Mouse (Mus musculus) kidney, embryonic 16.5 days (tissue): ENCODE results near the gene H2-Q6. TPM values are rescaled to one million over a fixed set of nuclear protein-coding genes. Genes with fewer than 3 reads are reported as not detected.
A peak's percentile ranks its signal among the peaks of the same experiment; 100 is the strongest.
"Not testable (repeated sequence)": the region's sequence is repeated elsewhere in the genome, so short reads cannot be mapped to it uniquely, and the experiment has no call there.

Experiments
- ATAC-seq: fragments of 200-750 bp; cut with Nextera tagmentation; 2 replicates; pipeline ENCODE4 v1.8.0; 2017; ENCODE audit warnings: moderate TSS enrichment; ENCODE audit not compliant: low FRiP score, low TSS enrichment
- H3K27ac ChIP-seq: fragments of 300-500 bp; sonication (generic); 2 replicates; pipeline ENCODE4 v1.5.1; 2014; ENCODE audit warnings: low read length
- H3K27me3 ChIP-seq: fragments of 300-500 bp; sonication (generic); 2 replicates; pipeline ENCODE4 v1.6.1; 2014; ENCODE audit warnings: low read length, control low read depth, mixed read lengths; ENCODE audit not compliant: insufficient read depth
- H3K36me3 ChIP-seq: fragments of 300-500 bp; sonication (generic); 2 replicates; pipeline ENCODE4 v1.6.1; 2014; ENCODE audit warnings: low read length, control low read depth, mixed read lengths; ENCODE audit not compliant: insufficient read depth
- H3K4me1 ChIP-seq: fragments of 300-500 bp; sonication (generic); 2 replicates; pipeline ENCODE4 v1.6.1; 2014; ENCODE audit warnings: low read length, control low read depth, mixed read lengths; ENCODE audit not compliant: insufficient read depth
- H3K4me2 ChIP-seq: fragments of 300-500 bp; sonication (generic); replicated peaks from 2 replicates; pipeline ENCODE4 v1.6.1; 2014; ENCODE audit warnings: low read depth, low read length
- H3K4me3 ChIP-seq: fragments of 300-500 bp; sonication (generic); 2 replicates; pipeline ENCODE4 v1.5.1; 2014; ENCODE audit warnings: mild to moderate bottlenecking, low read length
- H3K9ac ChIP-seq: fragments of 300-500 bp; sonication (generic); replicated peaks from 2 replicates; pipeline ENCODE4 v1.6.1; 2014; ENCODE audit warnings: low read length
- H3K9me3 ChIP-seq: fragments of 300-500 bp; sonication (generic); 2 replicates; pipeline ENCODE4 v1.6.1; 2016; ENCODE audit warnings: low read length, control low read depth
- WGBS: fragments of 180-500 bp; shearing (Covaris S2); extraction: QIAGEN DNeasy Blood & Tissue Kit; methylation state at CpG from one replicate; pipeline ENCODE4 v1.1.7; 2014; 5-methylcytosine and 5-hydroxymethylcytosine counted together
- polyA plus RNA-seq: library from polyadenylated mRNA; unstranded; fragments of >200 nt; fragmentation: Nextera tagmentation; extraction: Ambion mirVana; gene quantifications from 2 replicates; pipeline ENCODE4 v1.2.1, GENCODE M21; 2015

H2-Q6 gene
- polyA plus RNA-seq, 1 experiment from 2014 or later = 5.7 TPM

DNA sequence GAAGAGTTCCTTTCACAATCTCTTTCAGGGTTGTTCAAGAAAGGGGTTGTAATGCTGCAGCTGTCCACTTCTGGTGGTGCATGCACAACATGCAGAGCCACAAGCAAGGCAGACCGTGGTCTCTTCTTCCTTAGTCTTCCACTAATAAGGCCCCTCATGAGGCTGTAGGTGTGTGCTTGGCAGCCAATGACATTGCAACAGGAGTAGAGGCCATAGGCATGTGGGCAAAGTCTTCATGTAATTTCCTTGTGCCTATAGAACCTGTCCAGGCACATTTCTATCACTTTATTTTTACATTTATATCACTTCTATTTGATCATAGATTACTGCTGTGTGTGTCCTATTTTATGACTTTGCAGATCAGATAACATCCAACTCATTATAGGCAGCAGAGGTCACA lies 33.6 kb downstream of the H2-Q6 start:
- H3K4me3 ChIP-seq, H3K9me3 ChIP-seq, H3K36me3 ChIP-seq, H3K4me1 ChIP-seq, H3K27ac ChIP-seq, H3K9ac ChIP-seq, ATAC-seq, H3K27me3 ChIP-seq, H3K4me2 ChIP-seq: not testable (repeated sequence)
- WGBS = no CpG with 5 or more reads among the region's 1 CpGs

DNA sequence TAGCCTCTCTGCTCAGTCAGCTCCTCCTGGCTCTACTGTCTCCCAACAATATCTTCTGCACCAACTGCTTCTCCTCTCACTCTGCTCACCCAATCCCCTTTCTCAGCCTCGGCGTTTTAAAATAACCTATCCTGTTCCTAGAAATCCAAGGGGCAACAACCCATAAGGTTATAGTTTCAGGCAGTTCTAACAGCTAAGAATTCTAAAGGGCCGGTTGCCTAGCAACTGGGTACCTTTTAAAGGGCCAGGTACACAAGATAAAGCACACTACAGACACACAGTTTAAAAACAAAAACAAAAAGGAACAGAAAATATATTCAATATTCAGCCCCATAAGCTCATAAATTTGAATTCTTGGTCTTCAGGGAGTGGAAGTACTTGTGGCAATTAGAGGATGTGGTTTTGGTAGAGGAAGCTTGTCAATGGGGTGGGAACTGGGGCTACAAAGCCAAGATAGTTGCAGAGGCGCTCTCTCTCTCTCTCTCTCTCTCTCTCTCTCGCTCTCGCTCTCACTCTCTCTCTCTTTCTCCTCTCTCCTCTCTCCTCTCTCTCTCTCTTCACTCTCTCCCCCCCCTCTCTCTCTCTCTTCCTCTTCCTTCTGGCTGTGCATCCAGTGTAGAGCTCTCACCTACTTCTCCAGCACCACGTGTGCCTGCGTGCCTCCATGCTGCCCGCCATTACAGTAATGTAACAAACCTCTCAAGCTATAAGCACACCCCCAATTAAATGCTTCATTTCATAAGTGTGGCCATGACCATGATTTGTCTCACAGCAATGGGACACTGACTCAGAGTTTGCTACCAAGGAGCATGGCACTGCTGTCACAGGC lies 36.1 kb downstream of the H2-Q6 start:
- not testable (repeated sequence) for ATAC-seq

DNA sequence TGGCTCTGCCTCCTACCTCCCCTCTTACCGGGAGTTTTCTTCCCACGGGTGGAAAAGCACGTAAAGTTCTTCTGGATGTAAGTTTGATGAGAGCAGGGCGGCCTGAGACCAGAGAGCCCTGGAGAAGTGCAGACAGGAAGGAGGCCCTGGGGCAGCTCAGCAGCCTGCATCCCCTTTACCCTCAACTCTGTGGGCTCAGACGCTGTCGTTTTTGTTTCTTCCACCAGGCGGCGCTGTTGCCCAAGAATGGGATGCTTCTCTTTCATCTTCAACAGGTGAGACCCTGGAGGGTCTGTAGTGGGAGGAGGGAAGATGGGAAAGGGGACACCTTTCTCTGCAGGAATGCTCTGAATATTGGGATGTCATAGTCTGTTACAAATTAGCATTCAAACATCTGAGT lies 41.0 kb downstream of the H2-Q6 start:
- not testable (repeated sequence) for H3K4me2 ChIP-seq, H3K36me3 ChIP-seq, H3K27ac ChIP-seq, H3K9me3 ChIP-seq, H3K4me3 ChIP-seq, H3K9ac ChIP-seq, ATAC-seq, H3K4me1 ChIP-seq
- 9% methylated on average over 8 of the region's 8 CpGs for WGBS
- peaks cover 20% of the 10 kb centered on the region for H3K27me3 ChIP-seq

More for the DNA sequence above, 36.1 kb downstream of the H2-Q6 start:
- H3K9ac ChIP-seq, H3K4me1 ChIP-seq, H3K4me2 ChIP-seq, H3K27ac ChIP-seq, H3K36me3 ChIP-seq, H3K4me3 ChIP-seq, H3K27me3 ChIP-seq, H3K9me3 ChIP-seq: not testable (repeated sequence)
- 71% methylated on average over 1 of the region's 9 CpGs for WGBS

DNA sequence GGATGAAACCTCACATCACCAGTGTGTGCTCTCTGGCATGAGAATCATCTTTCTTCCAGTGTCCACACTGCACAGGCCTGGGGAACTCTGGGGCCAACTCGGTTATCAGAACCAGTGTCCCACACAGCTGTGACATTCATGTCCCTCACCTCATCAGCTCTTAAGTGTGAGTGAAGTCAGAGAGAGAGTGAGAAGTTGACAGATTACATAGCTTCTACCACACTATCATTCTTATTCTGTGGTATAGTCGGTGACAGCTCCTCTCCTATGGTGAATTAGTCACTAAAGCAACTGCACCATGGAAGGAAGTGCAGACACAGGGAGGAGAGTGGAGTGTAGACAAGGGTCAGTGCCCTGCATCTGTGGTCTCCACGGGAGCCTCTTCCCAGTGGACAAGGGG lies 44.3 kb downstream of the H2-Q6 start:
- not testable (repeated sequence) for H3K4me1 ChIP-seq, H3K4me3 ChIP-seq, ATAC-seq, H3K9ac ChIP-seq, H3K27ac ChIP-seq, H3K9me3 ChIP-seq, H3K4me2 ChIP-seq, H3K36me3 ChIP-seq
- 57% methylated on average over 3 of the region's 3 CpGs for WGBS
- peaks cover 23% of the 10 kb centered on the region for H3K27me3 ChIP-seq

DNA sequence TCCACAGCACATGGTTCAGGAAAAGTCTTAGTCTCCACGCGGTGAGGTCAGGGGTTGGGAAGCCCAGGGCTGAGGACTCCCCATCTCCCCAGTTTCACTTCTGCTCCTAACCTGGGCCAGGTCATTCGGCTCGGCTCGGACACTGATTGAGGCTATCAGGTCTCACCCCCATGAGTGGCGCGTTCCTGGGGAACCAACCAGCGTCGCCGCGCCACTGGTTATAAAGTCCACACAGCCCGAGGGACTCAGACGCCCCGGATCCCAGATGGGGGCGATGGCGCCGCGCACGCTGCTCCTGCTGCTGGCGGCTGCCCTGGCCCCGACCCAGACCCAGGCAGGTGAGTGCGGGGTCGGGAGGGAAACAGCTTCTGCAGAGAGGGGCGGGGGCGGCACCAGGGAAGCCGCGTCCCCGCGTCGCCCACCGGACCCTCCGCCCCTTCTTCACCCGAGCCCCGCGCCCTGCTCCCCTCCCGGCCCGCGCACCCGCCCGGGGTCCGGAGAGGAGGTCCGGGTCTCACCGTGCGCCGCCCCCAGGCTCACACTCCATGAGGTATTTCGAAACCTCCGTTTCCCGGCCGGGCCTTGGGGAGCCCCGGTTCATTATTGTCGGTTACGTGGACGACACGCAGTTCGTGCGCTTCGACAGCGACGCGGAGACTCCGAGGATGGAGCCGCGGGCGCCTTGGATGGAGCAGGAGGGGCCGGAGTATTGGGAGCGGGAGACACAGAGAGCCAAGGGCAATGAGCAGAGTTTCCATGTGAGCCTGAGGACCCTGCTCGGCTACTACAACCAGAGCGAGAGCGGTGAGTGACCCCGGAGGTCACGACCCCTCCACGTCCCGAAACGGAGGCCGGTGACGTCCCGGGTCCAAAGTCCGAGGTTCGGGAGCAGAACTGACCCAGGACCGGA lies 45.4 kb downstream of the H2-Q6 start, which contains the start of gene H2-Q10:
H2-Q10 (plus strand) TSS at position 248 of the 910 bp plus-strand sequence.
- Histone ChIP-seq H3K9me3 (no peaks in the 10 kb centered on the region), H3K9ac (peak within 1 kb of the TSS; percentile 32; the same call in 1 of the 2 replicates), H3K4me2 (peak within 1 kb of the TSS; percentile 95), H3K27me3 (peaks cover 23% of the 10 kb centered on the region), H3K27ac (no peak within 1 kb of the TSS), H3K4me3 (peak within 1 kb of the TSS; percentile 53), H3K36me3 (no peaks in the 10 kb centered on the region), H3K4me1 (peaks cover 4% of the 10 kb centered on the region; the same call in 1 of the 2 replicates)
- WGBS = under 1% methylated on average over 80 of the region's 80 CpGs
- peak; percentile 67 for ATAC-seq

Other genes starting within 250 kb of the H2-Q6 start
- gene Aif1, start 248.8 kb upstream of the H2-Q6 start, polyA plus RNA-seq = 8.3 and 9.2 TPM in 2 replicates
- gene Lst1, start 236.4 kb upstream of the H2-Q6 start, polyA plus RNA-seq = 10.7 and 12.8 TPM in 2 replicates
- 0.66 and 1.2 TPM in 2 replicates for gene Ltb, start 230.4 kb upstream of the H2-Q6 start, polyA plus RNA-seq
- 0.15 and 0.28 TPM in 2 replicates for gene Tnf, start 222.8 kb upstream of the H2-Q6 start, polyA plus RNA-seq
- gene Lta, start 219.5 kb upstream of the H2-Q6 start, polyA plus RNA-seq = 0.13 TPM in 1 of 2 replicates, not detected in the other
- 0.56 and 0.62 TPM in 2 replicates for gene Gm16181, start 204.0 kb upstream of the H2-Q6 start, polyA plus RNA-seq
- 5.8 and 8.5 TPM in 2 replicates for gene Atp6v1g2, start 191.2 kb upstream of the H2-Q6 start, polyA plus RNA-seq
- 11.6 TPM in 2 replicates for gene Nfkbil1, start 189.1 kb upstream of the H2-Q6 start, polyA plus RNA-seq
- gene Ddx39b, start 183.1 kb upstream of the H2-Q6 start, polyA plus RNA-seq = 553 and 556 TPM in 2 replicates
- 73.6 and 87.2 TPM in 2 replicates for gene H2-D1, start 162.1 kb upstream of the H2-Q6 start, polyA plus RNA-seq
- not detected in 2 replicates for gene H2-Q1, start 104.4 kb upstream of the H2-Q6 start, polyA plus RNA-seq
- gene H2-Q2, start 82.6 kb upstream of the H2-Q6 start, polyA plus RNA-seq = 0.42 and 0.82 TPM in 2 replicates
- gene H2-Q4, start 45.2 kb upstream of the H2-Q6 start, polyA plus RNA-seq = 4.3 and 4.4 TPM in 2 replicates
- gene H2-Q7, start 14.3 kb downstream of the H2-Q6 start, polyA plus RNA-seq = 13.7 and 15.2 TPM in 2 replicates
- 1.4 and 1.6 TPM in 2 replicates for gene H2-Q10, start 45.2 kb downstream of the H2-Q6 start, polyA plus RNA-seq
- gene Pou5f1, start 81.2 kb downstream of the H2-Q6 start, polyA plus RNA-seq = 0.19 TPM in 1 of 2 replicates, not detected in the other
- gene Tcf19, start 92.0 kb downstream of the H2-Q6 start, polyA plus RNA-seq = 72.9 and 77.2 TPM in 2 replicates
- 17.3 and 20.5 TPM in 2 replicates for gene Cchcr1, start 92.2 kb downstream of the H2-Q6 start, polyA plus RNA-seq
- gene Psors1c2, start 108.4 kb downstream of the H2-Q6 start, polyA plus RNA-seq = 1.5 TPM in 2 replicates
- gene Cdsn, start 127.3 kb downstream of the H2-Q6 start, polyA plus RNA-seq = 0.20 TPM in 1 of 2 replicates, not detected in the other
- gene 2300002M23Rik, start 142.6 kb downstream of the H2-Q6 start, polyA plus RNA-seq = not detected in 2 replicates
- 1.8 and 7.3 TPM in 2 replicates for gene Sfta2, start 176.7 kb downstream of the H2-Q6 start, polyA plus RNA-seq
- not detected in 2 replicates for gene Gm9573, start 201.8 kb downstream of the H2-Q6 start, polyA plus RNA-seq
- 0.17 and 0.23 TPM in 2 replicates for gene Mucl3, start 218.8 kb downstream of the H2-Q6 start, polyA plus RNA-seq
- 19.8 and 21.0 TPM in 2 replicates for gene Vars2, start 242.7 kb downstream of the H2-Q6 start, polyA plus RNA-seq
- gene Gtf2h4, start 248.9 kb downstream of the H2-Q6 start, polyA plus RNA-seq = 51.9 and 55.6 TPM in 2 replicates